Mouse (Mus musculus): ENCODE data around the gene Prmt3. TPM values are rescaled to one million over a fixed set of nuclear protein-coding genes. Genes with fewer than 3 reads are reported as not detected.

Gene Prmt3
- polyA plus RNA-seq, 1 experiment from 2014 or later: 60.8 TPM

DNA sequence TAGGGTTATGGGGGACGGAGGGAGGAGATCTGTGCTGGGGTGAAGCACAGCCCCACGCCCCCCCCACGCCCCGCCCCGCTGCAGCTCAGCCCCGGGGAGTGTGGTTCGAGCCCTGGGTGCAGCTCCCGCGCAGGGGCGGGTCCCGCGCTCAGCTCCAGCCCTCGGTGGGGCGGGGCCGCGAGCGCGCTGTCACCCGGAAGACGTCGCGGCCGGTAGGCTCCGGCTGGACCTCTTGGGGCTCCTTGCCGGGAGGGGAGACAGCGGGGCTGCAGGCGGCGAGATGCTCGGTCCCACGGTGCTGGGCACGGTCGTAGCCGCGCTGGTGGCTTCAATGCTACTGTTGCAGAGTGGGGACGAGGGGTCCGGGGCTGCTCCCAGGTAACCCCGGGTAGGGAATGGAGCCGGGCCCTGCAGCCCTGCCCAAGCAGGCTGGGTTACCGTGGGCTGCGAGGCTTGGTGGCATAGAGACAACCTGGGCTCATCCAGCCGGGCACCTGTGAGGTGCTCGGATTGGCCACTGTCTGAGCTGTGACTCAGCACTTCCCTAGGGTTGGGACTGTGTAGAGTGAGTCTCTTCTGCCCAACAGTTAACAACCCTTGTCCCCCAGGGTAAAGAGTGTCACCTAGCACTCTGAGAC, 19.1 kb upstream of the Prmt3 start, which contains the start of gene Htatip2:
Gene Htatip2, plus strand, starts transcription at position 182 of the 638 bp plus-strand sequence.
- DNase-seq: peak; percentile 48
- H3K27me3 ChIP-seq (ENCODE audit: control insufficient read depth, insufficient read depth, low read length): peaks cover 18% of the 10 kb centered on the region

DNA sequence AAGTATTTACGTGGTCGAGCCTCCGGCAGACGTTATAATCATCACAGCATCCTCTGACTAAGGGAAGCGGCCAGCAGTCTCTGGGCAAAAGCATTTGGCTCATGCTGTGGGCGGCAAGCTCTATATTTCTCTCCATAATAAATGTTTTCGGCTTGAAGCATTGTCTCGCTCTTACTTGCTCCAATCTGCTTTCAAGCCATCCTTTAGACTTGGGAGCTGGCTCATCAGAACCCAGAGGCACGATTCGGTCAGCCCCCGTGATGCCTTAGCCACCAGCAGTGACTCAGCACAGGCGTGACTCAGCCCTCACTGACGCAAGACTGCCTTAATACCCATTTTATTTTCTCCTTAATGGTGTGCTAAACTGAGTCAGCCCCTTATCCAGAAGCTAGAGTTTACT, 15.5 kb upstream of the Prmt3 start:
- Histone ChIP-seq H3K27ac (replicated peaks; ENCODE audit: low read depth, low read length) (no peak overlapping the region), H3K27me3 (ENCODE audit: control insufficient read depth, insufficient read depth, low read length) (peaks cover 15% of the 10 kb centered on the region), H3K4me3 (replicated peaks; ENCODE audit: low read depth, low read length) (no peak overlapping the region), H3K9ac (replicated peaks; ENCODE audit: low read length) (no peak overlapping the region), H3K4me1 (ENCODE audit: control insufficient read depth, insufficient read depth, low read length) (peaks cover 5% of the 10 kb centered on the region), H3K4me2 (ENCODE audit: low read length) (no peak overlapping the region), H3K36me3 (ENCODE audit: control insufficient read depth, insufficient read depth, low read length) (no peaks in the 10 kb centered on the region), H3K9me3 (ENCODE audit: control insufficient read depth, low read length) (no peaks in the 10 kb centered on the region)
- WGBS: 74% methylated on average over 13 of the region's 13 CpGs
- DNase-seq: no peak
- no peak for ATAC-seq (ENCODE audit: low FRiP score, low TSS enrichment)

More for the DNA sequence above, 19.1 kb upstream of the Prmt3 start, which contains the start of gene Htatip2:
- ATAC-seq (ENCODE audit: low FRiP score, low TSS enrichment): peak; percentile 51; the same call in 1 of the 2 replicates
- H3K36me3 ChIP-seq (ENCODE audit: control insufficient read depth, insufficient read depth, low read length): no peaks in the 10 kb centered on the region
- peak within 1 kb of the TSS; percentile 53 for H3K9ac ChIP-seq (replicated peaks; ENCODE audit: low read length)
- 5% methylated on average over 42 of the region's 42 CpGs for WGBS
- no peak within 1 kb of the TSS for H3K27ac ChIP-seq (replicated peaks; ENCODE audit: low read depth, low read length)
- H3K4me3 ChIP-seq (replicated peaks; ENCODE audit: low read depth, low read length): peak within 1 kb of the TSS; percentile 44
- no peaks in the 10 kb centered on the region for H3K9me3 ChIP-seq (ENCODE audit: control insufficient read depth, low read length)
- peaks cover 5% of the 10 kb centered on the region for H3K4me1 ChIP-seq (ENCODE audit: control insufficient read depth, insufficient read depth, low read length)
- H3K4me2 ChIP-seq (ENCODE audit: low read length): peak within 1 kb of the TSS; percentile 82

DNA sequence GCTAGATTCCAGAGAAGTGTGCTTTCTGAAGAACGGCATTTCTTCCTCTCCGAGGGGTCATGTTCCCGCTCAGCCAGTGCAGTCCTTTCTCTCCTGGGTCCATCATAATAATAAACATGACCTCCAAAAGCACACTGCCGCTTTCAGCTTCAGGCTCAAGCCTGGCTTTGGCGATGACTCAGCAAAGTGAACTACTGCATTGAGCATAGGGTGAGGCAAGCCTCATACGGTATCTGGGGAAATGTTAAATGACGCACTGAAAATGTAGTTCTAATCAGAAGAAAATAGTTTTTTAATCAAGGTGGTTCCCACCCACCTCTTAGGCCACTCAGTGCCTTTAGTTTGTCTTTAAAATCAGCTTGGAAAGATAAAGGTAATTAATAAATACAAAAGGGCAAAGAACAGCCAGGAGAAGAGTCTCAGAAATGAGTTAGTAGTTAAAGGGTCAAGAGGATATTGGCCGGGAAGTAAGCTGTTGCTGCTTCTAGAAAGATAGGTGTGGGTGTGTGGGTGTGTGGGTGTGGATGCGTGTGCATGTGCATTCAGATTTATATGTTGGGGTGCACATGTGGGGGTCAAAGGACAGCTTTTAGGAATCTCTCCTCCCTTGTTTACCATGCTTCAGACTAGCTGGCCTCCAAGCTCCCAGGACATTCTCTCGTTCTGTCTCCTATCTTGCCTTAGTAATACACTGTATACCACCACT, 14.0 kb upstream of the Prmt3 start:
- Histone ChIP-seq H3K4me1 (ENCODE audit: control insufficient read depth, insufficient read depth, low read length) (peaks cover 10% of the 10 kb centered on the region), H3K4me3 (replicated peaks; ENCODE audit: low read depth, low read length) (no peak overlapping the region), H3K36me3 (ENCODE audit: control insufficient read depth, insufficient read depth, low read length) (no peaks in the 10 kb centered on the region), H3K4me2 (ENCODE audit: low read length) (no peak overlapping the region), H3K9me3 (ENCODE audit: control insufficient read depth, low read length) (no peaks in the 10 kb centered on the region), H3K27ac (replicated peaks; ENCODE audit: low read depth, low read length) (no peak overlapping the region), H3K27me3 (ENCODE audit: control insufficient read depth, insufficient read depth, low read length) (peaks cover 6% of the 10 kb centered on the region; the same call in 1 of the 2 replicates), H3K9ac (replicated peaks; ENCODE audit: low read length) (no peak overlapping the region)
- 80% methylated on average over 10 of the region's 10 CpGs for WGBS
- ATAC-seq (ENCODE audit: low FRiP score, low TSS enrichment): no peak
- no peak for DNase-seq

- no peak for DNase-seq
- WGBS: 88% methylated on average over 7 of the region's 7 CpGs
- no peak for ATAC-seq (ENCODE audit: low FRiP score, low TSS enrichment)
- Histone ChIP-seq H3K36me3 (ENCODE audit: control insufficient read depth, insufficient read depth, low read length) (no peaks in the 10 kb centered on the region), H3K9me3 (ENCODE audit: control insufficient read depth, low read length) (no peaks in the 10 kb centered on the region), H3K4me2 (ENCODE audit: low read length) (no peak overlapping the region), H3K4me3 (replicated peaks; ENCODE audit: low read depth, low read length) (no peak overlapping the region), H3K4me1 (ENCODE audit: control insufficient read depth, insufficient read depth, low read length) (peaks cover 9% of the 10 kb centered on the region), H3K9ac (replicated peaks; ENCODE audit: low read length) (no peak overlapping the region), H3K27ac (replicated peaks; ENCODE audit: low read depth, low read length) (no peak overlapping the region), H3K27me3 (ENCODE audit: control insufficient read depth, insufficient read depth, low read length) (peaks cover 6% of the 10 kb centered on the region)
Observed at GRCm38 (mm10) chr7:49766166-49766565, 12.0 kb upstream of the Prmt3 start.

DNA sequence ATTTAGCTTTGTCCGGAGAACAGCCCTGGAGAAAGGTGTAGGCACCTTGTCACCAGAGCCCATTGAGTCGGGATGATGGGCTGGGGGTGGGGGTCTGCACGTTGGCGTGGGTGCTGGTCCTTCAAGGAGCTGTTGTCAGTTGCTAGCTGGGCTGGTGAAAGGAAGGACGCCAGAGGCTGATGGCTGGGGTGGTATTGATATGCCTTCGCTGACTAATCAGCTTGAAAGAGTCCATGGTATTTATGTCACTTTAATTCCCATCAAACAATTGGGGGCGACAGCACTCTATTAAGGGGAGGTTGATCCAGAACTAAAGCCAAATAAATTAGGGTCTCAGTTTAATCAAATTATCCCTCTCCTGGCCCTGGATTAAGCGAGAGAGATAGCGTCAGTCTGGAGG, 9.6 kb upstream of the Prmt3 start:
- Histone ChIP-seq H3K36me3 (ENCODE audit: control insufficient read depth, insufficient read depth, low read length) (no peaks in the 10 kb centered on the region), H3K4me3 (replicated peaks; ENCODE audit: low read depth, low read length) (no peak overlapping the region), H3K27ac (replicated peaks; ENCODE audit: low read depth, low read length) (no peak overlapping the region), H3K9ac (replicated peaks; ENCODE audit: low read length) (no peak overlapping the region; the same call in 1 of the 2 replicates), H3K9me3 (ENCODE audit: control insufficient read depth, low read length) (no peaks in the 10 kb centered on the region), H3K4me1 (ENCODE audit: control insufficient read depth, insufficient read depth, low read length) (peaks cover 9% of the 10 kb centered on the region), H3K4me2 (ENCODE audit: low read length) (peak overlapping the region; percentile 29), H3K27me3 (ENCODE audit: control insufficient read depth, insufficient read depth, low read length) (peaks cover 6% of the 10 kb centered on the region)
- DNase-seq: peak; percentile 60
- 9% methylated on average over 9 of the region's 9 CpGs for WGBS
- peak; percentile 73; the same call in 1 of the 2 replicates for ATAC-seq (ENCODE audit: low FRiP score, low TSS enrichment)

- no peak overlapping the region for H3K9ac ChIP-seq (replicated peaks; ENCODE audit: low read length)
- no peak overlapping the region for H3K4me2 ChIP-seq (ENCODE audit: low read length)
- WGBS: 94% methylated on average over 2 of the region's 2 CpGs
- DNase-seq (no peak), ATAC-seq (ENCODE audit: low FRiP score, low TSS enrichment) (no peak)
- no peak overlapping the region for H3K27ac ChIP-seq (replicated peaks; ENCODE audit: low read depth, low read length)
- H3K9me3 ChIP-seq (ENCODE audit: control insufficient read depth, low read length): no peaks in the 10 kb centered on the region
- H3K27me3 ChIP-seq (ENCODE audit: control insufficient read depth, insufficient read depth, low read length): peaks cover 4% of the 10 kb centered on the region; the same call in 1 of the 2 replicates
- H3K4me1 ChIP-seq (ENCODE audit: control insufficient read depth, insufficient read depth, low read length): peaks cover 6% of the 10 kb centered on the region
- H3K36me3 ChIP-seq (ENCODE audit: control insufficient read depth, insufficient read depth, low read length): no peaks in the 10 kb centered on the region
- no peak overlapping the region for H3K4me3 ChIP-seq (replicated peaks; ENCODE audit: low read depth, low read length)
Observed at GRCm38 (mm10) chr7:49774396-49774795, 3.8 kb upstream of the Prmt3 start.

- Histone ChIP-seq H3K4me2 (ENCODE audit: low read length) (no peak overlapping the region), H3K27me3 (ENCODE audit: control insufficient read depth, insufficient read depth, low read length) (no peaks in the 10 kb centered on the region), H3K9me3 (ENCODE audit: control insufficient read depth, low read length) (no peaks in the 10 kb centered on the region), H3K4me1 (ENCODE audit: control insufficient read depth, insufficient read depth, low read length) (peaks cover 12% of the 10 kb centered on the region), H3K4me3 (replicated peaks; ENCODE audit: low read depth, low read length) (no peak overlapping the region), H3K27ac (replicated peaks; ENCODE audit: low read depth, low read length) (no peak overlapping the region), H3K36me3 (ENCODE audit: control insufficient read depth, insufficient read depth, low read length) (peaks cover 14% of the 10 kb centered on the region), H3K9ac (replicated peaks; ENCODE audit: low read length) (no peak overlapping the region)
- ATAC-seq (ENCODE audit: low FRiP score, low TSS enrichment) (0 out of 2 replicates have a peak, but pooled peaks have one; percentile 7), DNase-seq (no peak)
- 57% methylated on average over 3 of the region's 3 CpGs for WGBS
Observed at GRCm38 (mm10) chr7:49777585-49777984, 561 bp upstream of the Prmt3 start.

DNA sequence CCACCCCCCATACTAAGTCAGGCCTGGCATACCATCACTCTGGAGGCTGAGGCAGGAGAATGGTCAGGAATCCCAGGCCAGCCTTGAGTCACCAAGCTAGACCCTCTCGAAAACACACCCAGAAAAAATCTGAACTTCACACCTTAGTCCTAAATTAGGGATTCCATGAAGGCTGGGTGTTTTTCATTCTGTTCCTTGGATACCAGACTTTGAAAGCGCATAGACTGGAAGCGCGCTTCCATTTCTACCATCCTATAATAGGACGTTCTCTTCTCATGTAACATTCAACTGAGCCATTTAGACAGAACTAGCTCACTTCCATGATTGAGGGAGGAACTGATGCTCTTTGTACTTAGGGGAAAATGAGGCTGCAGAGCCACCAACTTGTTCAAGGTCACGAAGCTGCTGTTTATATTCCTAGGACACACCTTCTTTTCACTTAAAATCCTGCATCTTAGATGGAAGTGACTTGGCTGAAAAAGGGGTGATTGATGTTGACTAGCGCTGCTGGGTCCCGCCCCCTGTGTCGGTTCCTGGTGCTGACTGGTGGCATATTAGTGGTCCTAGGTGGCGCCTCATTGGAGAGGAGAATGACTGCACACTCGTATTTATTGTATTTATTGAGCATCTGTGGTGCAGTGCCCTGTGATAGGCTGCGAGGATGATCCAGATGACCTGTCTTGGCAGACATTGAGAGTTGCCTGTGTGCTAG, 914 bp downstream of the Prmt3 start:
- Histone ChIP-seq H3K36me3 (ENCODE audit: control insufficient read depth, insufficient read depth, low read length) (peaks cover 25% of the 10 kb centered on the region), H3K9me3 (ENCODE audit: control insufficient read depth, low read length) (no peaks in the 10 kb centered on the region), H3K9ac (replicated peaks; ENCODE audit: low read length) (peak overlapping the region; percentile 71; the same call in 1 of the 2 replicates), H3K4me3 (replicated peaks; ENCODE audit: low read depth, low read length) (peak overlapping the region; percentile 68), H3K27ac (replicated peaks; ENCODE audit: low read depth, low read length) (peak overlapping the region; percentile 86; the same call in 1 of the 2 replicates), H3K4me1 (ENCODE audit: control insufficient read depth, insufficient read depth, low read length) (peaks cover 12% of the 10 kb centered on the region), H3K27me3 (ENCODE audit: control insufficient read depth, insufficient read depth, low read length) (no peaks in the 10 kb centered on the region), H3K4me2 (ENCODE audit: low read length) (peak overlapping the region; percentile 67)
- ATAC-seq (ENCODE audit: low FRiP score, low TSS enrichment): 0 out of 2 replicates have a peak, but pooled peaks have one; percentile 1
- WGBS: 79% methylated on average over 12 of the region's 12 CpGs
- DNase-seq: peak; percentile 37

Measured in midbrain, embryonic 14.5 days (tissue).